Mouse (Mus musculus) skeletal muscle tissue, adult 2 months (tissue): Measurements from ENCODE around the gene Sult2a2.
"Not testable (repeated sequence)": the region's sequence is repeated elsewhere in the genome, so short reads cannot be mapped to it uniquely, and the experiment has no call there.

ENCODE experiments used
- DNase-seq: peaks from one replicate; pipeline ENCODE4 v3.0.0-alpha.2; 2012; ENCODE audit warnings: low read depth, low spot score

Gene Sult2a2

GRCm38 (mm10) chr7:13733205-13733604 lies at the start of gene Sult2a2:
TSS of gene Sult2a2 (plus strand) at chr7:13733505.
- DNase-seq, result not testable (repeated sequence)

DNA sequence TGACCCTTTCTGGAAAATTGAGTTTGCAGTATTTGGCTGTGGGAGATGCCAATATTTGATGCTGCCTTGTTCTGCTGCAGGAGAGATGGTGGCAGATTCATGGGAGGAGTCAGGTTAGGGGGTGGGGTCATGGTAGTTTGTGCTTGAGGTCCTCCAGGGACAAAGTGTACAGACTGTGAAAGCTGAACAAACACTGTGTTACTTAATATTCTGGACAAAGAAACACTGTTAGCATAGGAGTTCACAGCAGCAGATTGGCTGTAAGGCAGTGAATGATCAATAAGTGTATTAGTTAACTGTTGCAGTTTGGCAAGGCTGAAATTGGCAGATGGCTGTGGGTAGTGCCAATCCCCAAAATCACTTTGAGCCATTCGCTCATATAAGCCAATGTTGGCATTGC lies 80.6 kb downstream of the Sult2a2 start:
- no peak for DNase-seq
